Mouse (Mus musculus) ovary, postnatal 36 days (tissue): ENCODE data around the gene Pdss1.

Source experiments
- DNase-seq: peaks from one replicate; pipeline ENCODE4 v3.0.0; 2022; ENCODE audit warnings: low spot score, mixed read lengths

Pdss1 gene

GRCm38 (mm10) chr2:22961681-22962080 lies 66.4 kb downstream of the Pdss1 start:
- DNase-seq = no peak

- no peak for DNase-seq
Observed at GRCm38 (mm10) chr2:22962242-22962641, 66.9 kb downstream of the Pdss1 start.

- no peak for DNase-seq
Observed at GRCm38 (mm10) chr2:22962970-22963369, 67.6 kb downstream of the Pdss1 start.

GRCm38 (mm10) chr2:22977387-22977973 lies 82.2 kb downstream of the Pdss1 start:
- DNase-seq = no peak

- DNase-seq = no peak
Observed at GRCm38 (mm10) chr2:22985973-22986657, 90.8 kb downstream of the Pdss1 start.
